Mouse (Mus musculus) CH12.LX (cell line): Measurements from ENCODE around the gene Fbxo30. TPM values are rescaled to one million over a fixed set of nuclear protein-coding genes. Genes with fewer than 3 reads are reported as not detected.
"Not testable (repeated sequence)": the region's sequence is repeated elsewhere in the genome, so short reads cannot be mapped to it uniquely, and the experiment has no call there.

Experiments used
- DNase-seq: peaks from one replicate; pipeline ENCODE4 v3.0.0-alpha.2; 2013; ENCODE audit errors: extremely low read depth
- H3K27ac ChIP-seq: 2 replicates; pipeline ENCODE4 v1.5.1; 2012; ENCODE audit warnings: low read depth, mild to moderate bottlenecking, control low read depth, moderate library complexity; ENCODE audit not compliant: insufficient read depth
- H3K27me3 ChIP-seq: replicated peaks from 2 replicates; pipeline ENCODE3; 2012; ENCODE audit warnings: inconsistent platforms
- H3K36me3 ChIP-seq, 2 experiments: replicated peaks in 1 of 2; 2 replicates each; pipeline versions ENCODE3 to v1.6.1; 2012; ENCODE audit warnings: inconsistent platforms in 1 of 2, low read length in 1 of 2, mild to moderate bottlenecking in 1 of 2, mixed read lengths in 1 of 2, moderate library complexity in 1 of 2; ENCODE audit not compliant: control insufficient read depth in 1 of 2, insufficient read depth in 1 of 2
- H3K4me1 ChIP-seq, 2 experiments: 2 replicates each; pipeline ENCODE4 v1.6.1; 2012; ENCODE audit warnings: inconsistent platforms in 1 of 2, moderate library complexity in 1 of 2; ENCODE audit not compliant: insufficient read depth in 2 of 2, control insufficient read depth in 1 of 2
- H3K4me2 ChIP-seq: 2 replicates; pipeline ENCODE4 v1.6.1; 2012; ENCODE audit warnings: low read depth, mild to moderate bottlenecking, control low read depth; ENCODE audit not compliant: poor library complexity, insufficient read depth, severe bottlenecking
- H3K4me3 ChIP-seq, 3 experiments: fragments of 150-350 bp in 1 of 3; sonication (generic) in 1 of 3; replicated peaks in 1 of 3; 2 replicates each; pipeline versions ENCODE3 to v1.5.1; 2011 to 2012; ENCODE audit warnings: low read depth in 2 of 3, low read length in 2 of 3, mild to moderate bottlenecking in 2 of 3, moderate library complexity in 2 of 3, control low read depth in 1 of 3, improper control_type of control experiment in 1 of 3, inconsistent platforms in 1 of 3, mixed read lengths in 1 of 3; ENCODE audit not compliant: poor library complexity in 1 of 3
- H3K79me2 ChIP-seq: replicated peaks from 2 replicates; pipeline ENCODE4 v1.6.1; 2012; ENCODE audit warnings: mild to moderate bottlenecking, moderate library complexity; ENCODE audit not compliant: control insufficient read depth, poor library complexity, insufficient read depth, severe bottlenecking; ENCODE audit errors: extremely low read depth
- H3K9ac ChIP-seq: 2 replicates; pipeline ENCODE4 v1.6.1; 2012; ENCODE audit warnings: low read depth, mild to moderate bottlenecking, control low read depth, moderate library complexity; ENCODE audit not compliant: insufficient read depth
- H3K9me3 ChIP-seq: replicated peaks from 2 replicates; pipeline ENCODE3; 2012; ENCODE audit warnings: low read length, inconsistent platforms, mixed read lengths
- E2F4 ChIP-seq: IDR thresholded peaks from 2 replicates; pipeline ENCODE4 v1.6.1; 2011; ENCODE audit warnings: low read depth, low read length, improper control_type of control experiment; ENCODE audit not compliant: insufficient replicate concordance
- EP300 ChIP-seq: IDR thresholded peaks from 2 replicates; pipeline ENCODE4 v1.6.1; 2011; ENCODE audit warnings: low read length, improper control_type of control experiment
- ETS1 ChIP-seq: conservative IDR thresholded peaks from 2 replicates; pipeline ENCODE4 v1.6.1; 2012; ENCODE audit warnings: low read depth, mild to moderate bottlenecking, inconsistent platforms, low read length, improper control_type of control experiment, moderate library complexity
- GABPA ChIP-seq: IDR thresholded peaks from 2 replicates; pipeline ENCODE4 v1.6.1; 2012; ENCODE audit warnings: low read depth, low read length, improper control_type of control experiment, inconsistent platforms; ENCODE audit not compliant: insufficient replicate concordance
- HCFC1 ChIP-seq: IDR thresholded peaks from 2 replicates; pipeline ENCODE4 v1.6.1; 2012; ENCODE audit warnings: low read depth, mild to moderate bottlenecking, inconsistent platforms, low read length, improper control_type of control experiment
- IRF4 ChIP-seq: IDR thresholded peaks from 2 replicates; pipeline ENCODE4 v1.6.1; 2014; ENCODE audit warnings: low read depth, mild to moderate bottlenecking, inconsistent platforms, low read length, improper control_type of control experiment
- JUN ChIP-seq: IDR thresholded peaks from 2 replicates; pipeline ENCODE4 v1.6.1; 2011; ENCODE audit warnings: low read depth, mild to moderate bottlenecking, low read length, improper control_type of control experiment, moderate library complexity; ENCODE audit not compliant: insufficient read depth
- KAT2A ChIP-seq: IDR thresholded peaks from 2 replicates; pipeline ENCODE4 v1.6.1; 2012; ENCODE audit warnings: low read length, improper control_type of control experiment, inconsistent platforms; ENCODE audit not compliant: insufficient replicate concordance
- MAZ ChIP-seq: IDR thresholded peaks from 2 replicates; pipeline ENCODE4 v1.6.1; 2012; ENCODE audit warnings: low read depth, mild to moderate bottlenecking, inconsistent platforms, low read length, improper control_type of control experiment, moderate library complexity
- MEF2A ChIP-seq: IDR thresholded peaks from 2 replicates; pipeline ENCODE4 v1.6.1; 2014; ENCODE audit warnings: low read depth, mild to moderate bottlenecking, inconsistent platforms, low read length, improper control_type of control experiment, borderline replicate concordance
- POLR2A ChIP-seq: IDR thresholded peaks from 2 replicates; pipeline ENCODE4 v1.6.1; 2011; ENCODE audit warnings: low read depth, mild to moderate bottlenecking, improper control_type of control experiment, low read length
- TBP ChIP-seq: conservative IDR thresholded peaks from 2 replicates; pipeline ENCODE4 v1.6.1; 2011; ENCODE audit warnings: low read depth, low read length, improper control_type of control experiment
- UBTF ChIP-seq: IDR thresholded peaks from 2 replicates; pipeline ENCODE4 v1.6.1; 2012; ENCODE audit warnings: low read depth, mild to moderate bottlenecking, inconsistent platforms, low read length, improper control_type of control experiment, moderate library complexity
- ZC3H11A ChIP-seq: IDR thresholded peaks from 2 replicates; pipeline ENCODE4 v1.6.1; 2012; ENCODE audit warnings: low read depth, mild to moderate bottlenecking, inconsistent platforms, low read length, improper control_type of control experiment
- ZMIZ1 ChIP-seq: IDR thresholded peaks from 2 replicates; pipeline ENCODE4 v1.6.1; 2012; ENCODE audit warnings: low read depth, mild to moderate bottlenecking, inconsistent platforms, low read length, improper control_type of control experiment
- ZNF384 ChIP-seq: IDR thresholded peaks from 2 replicates; pipeline ENCODE4 v1.6.1; 2012; ENCODE audit warnings: low read depth, low read length, improper control_type of control experiment, inconsistent platforms
- dilution Hi-C: fragments of 300-500 bp; cut with MboI; formaldehyde crosslinking; loops from 2 replicates; pipeline ENCODE4 v1.14.3; 2020; ENCODE audit warnings: low sequenced_read_pairs; ENCODE audit not compliant: extremely low pct_unique_long_range_greater_than_20kb, extremely low pct_ligation_motif_present
- in situ Hi-C: fragments of 300-500 bp; cut with MboI; formaldehyde crosslinking; loops from 3 replicates; pipeline ENCODE4 v1.14.3; 2019; ENCODE audit warnings: low sequenced_read_pairs, low pct_ligation_motif_present, low pct_unique_long_range_greater_than_20kb, mixed read lengths
- polyA plus RNA-seq: library from polyadenylated mRNA; unstranded; fragments of >175 nt; gene quantifications from 2 replicates; pipeline ENCODE4 v1.2.1, GENCODE M21; 2012; ENCODE audit warnings: low read depth; ENCODE audit not compliant: insufficient read length
- total RNA-seq, 2 experiments: library from RNA; depleted of rRNA; stranded (reverse); fragments of 300-350 nt in 1 of 2; fragments of >200 nt in 1 of 2; gene quantifications; 2 replicates each; pipeline ENCODE4 v1.2.3; 2012 to 2014

Gene Fbxo30
- total and polyA plus RNA-seq, 3 experiments, result 1.8 to 3.1 (median 2.6) TPM

- Histone ChIP-seq H3K9me3 (no peaks in the 10 kb centered on the region), H3K4me1 (no peaks in the 10 kb centered on the region), H3K9ac (no peak overlapping the region), H3K27me3 (no peaks in the 10 kb centered on the region), H3K4me3 (no peak overlapping the region), H3K27ac (no peak overlapping the region), H3K36me3 (no peaks in the 10 kb centered on the region), H3K79me2 (no peaks in the 10 kb centered on the region), H3K4me2 (no peak overlapping the region)
- dilution Hi-C loops (no loop called here), in situ Hi-C loops (no loop called here)
- DNase-seq, result no peak
- TF ChIP-seq POLR2A (no peak), ETS1 (no peak), UBTF (no peak), ZMIZ1 (no peak), KAT2A (no peak), HCFC1 (no peak), IRF4 (no peak)
Observed at GRCm38 (mm10) chr10:11260119-11260518, 21.0 kb upstream of the Fbxo30 start.

- in situ Hi-C loops, DNase-seq, H3K36me3 ChIP-seq, H3K27me3 ChIP-seq, H3K9ac ChIP-seq, H3K4me2 ChIP-seq, H3K27ac ChIP-seq, H3K79me2 ChIP-seq, H3K4me1 ChIP-seq, H3K4me3 ChIP-seq, dilution Hi-C loops, H3K9me3 ChIP-seq: not testable (repeated sequence)
Observed at GRCm38 (mm10) chr10:11262292-11262691, 18.8 kb upstream of the Fbxo30 start.

DNA sequence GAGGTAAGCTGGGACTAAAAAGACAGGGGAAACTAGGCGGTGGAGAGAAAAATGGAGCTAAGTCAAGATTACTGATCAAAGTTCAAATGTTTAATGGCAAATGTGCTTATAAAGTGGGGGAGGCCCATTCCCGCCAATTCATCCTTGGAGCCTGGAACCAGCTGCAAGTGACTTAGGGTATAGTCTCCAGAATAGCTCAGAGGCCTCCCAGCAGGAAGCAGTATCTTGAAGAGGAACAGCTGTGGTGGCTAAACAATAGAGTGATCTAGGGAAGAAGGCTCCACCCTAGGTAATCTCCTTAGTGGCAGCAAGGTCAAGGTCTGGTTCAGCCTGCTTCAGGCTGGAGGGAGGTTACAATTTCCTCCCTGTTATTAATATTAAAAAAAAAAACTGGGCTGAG lies 17.3 kb upstream of the Fbxo30 start:
- in situ Hi-C loops, H3K4me1 ChIP-seq, dilution Hi-C loops, H3K4me2 ChIP-seq, H3K79me2 ChIP-seq, H3K9ac ChIP-seq, H3K36me3 ChIP-seq, DNase-seq, H3K27me3 ChIP-seq, H3K4me3 ChIP-seq, H3K27ac ChIP-seq, H3K9me3 ChIP-seq: not testable (repeated sequence)

- in situ Hi-C loops (no loop called here), dilution Hi-C loops (no loop called here)
- H3K9me3 ChIP-seq, result no peaks in the 10 kb centered on the region
- H3K4me2 ChIP-seq, result no peak overlapping the region
- no peak overlapping the region for H3K4me3 ChIP-seq
- no peaks in the 10 kb centered on the region for H3K79me2 ChIP-seq
- TF ChIP-seq ZMIZ1 (no peak), UBTF (no peak), ZC3H11A (no peak), MAZ (no peak), EP300 (no peak), E2F4 (no peak), MEF2A (no peak), JUN (no peak), GABPA (no peak), TBP (no peak), IRF4 (no peak), ZNF384 (no peak)
- H3K27me3 ChIP-seq, result no peaks in the 10 kb centered on the region
- no peak overlapping the region for H3K9ac ChIP-seq
- H3K4me1 ChIP-seq, result no peaks in the 10 kb centered on the region
- no peak for DNase-seq
- no peaks in the 10 kb centered on the region for H3K36me3 ChIP-seq
- no peak overlapping the region for H3K27ac ChIP-seq
Observed at GRCm38 (mm10) chr10:11269165-11269564, 12.0 kb upstream of the Fbxo30 start.
